Mouse (Mus musculus) splenic B cell, adult 2 months (primary cell): Measurements from ENCODE around the gene Dph6.
A peak's percentile ranks its signal among the peaks of the same experiment; 100 is the strongest.
"Not testable (repeated sequence)": the region's sequence is repeated elsewhere in the genome, so short reads cannot be mapped to it uniquely, and the experiment has no call there.

Source experiments
- DNase-seq: peaks from one replicate; pipeline ENCODE4 v3.0.0-alpha.2; 2011; ENCODE audit warnings: low read depth, low spot score
- H3K27me3 ChIP-seq: 2 replicates; pipeline ENCODE4 v1.6.1; 2012; ENCODE audit warnings: mild to moderate bottlenecking, low read length, moderate library complexity, mixed read lengths; ENCODE audit not compliant: control insufficient read depth, poor library complexity, insufficient read depth, severe bottlenecking
- H3K36me3 ChIP-seq: 2 replicates; pipeline ENCODE4 v1.6.1; 2012; ENCODE audit warnings: mild to moderate bottlenecking, low read length, moderate library complexity, mixed read lengths; ENCODE audit not compliant: control insufficient read depth, poor library complexity, insufficient read depth, severe bottlenecking

The Dph6 gene

GRCm38 (mm10) chr2:114610110-114610509, 44.7 kb downstream of the Dph6 start:
- peak; percentile 12 for DNase-seq
- Histone ChIP-seq H3K36me3 (no peaks in the 10 kb centered on the region), H3K27me3 (no peaks in the 10 kb centered on the region)

GRCm38 (mm10) chr2:114605202-114605601, 49.6 kb downstream of the Dph6 start:
- H3K27me3 ChIP-seq, DNase-seq, H3K36me3 ChIP-seq: not testable (repeated sequence)

GRCm38 (mm10) chr2:114601174-114601573, 53.6 kb downstream of the Dph6 start:
- peak; percentile 38 for DNase-seq
- no peaks in the 10 kb centered on the region for H3K27me3 ChIP-seq
- H3K36me3 ChIP-seq = no peaks in the 10 kb centered on the region

- H3K36me3 ChIP-seq = no peaks in the 10 kb centered on the region
- H3K27me3 ChIP-seq = no peaks in the 10 kb centered on the region
- DNase-seq = peak; percentile 6
Measured at GRCm38 (mm10) chr2:114599793-114600192, 55.0 kb downstream of the Dph6 start.

- no peak for DNase-seq
- H3K27me3 ChIP-seq = no peaks in the 10 kb centered on the region
- no peaks in the 10 kb centered on the region; the same call in 1 of the 2 replicates for H3K36me3 ChIP-seq
Measured at GRCm38 (mm10) chr2:114593393-114593792, 61.4 kb downstream of the Dph6 start.

GRCm38 (mm10) chr2:114580714-114581113, 74.0 kb downstream of the Dph6 start:
- H3K27me3 ChIP-seq = no peaks in the 10 kb centered on the region
- H3K36me3 ChIP-seq = no peaks in the 10 kb centered on the region
- DNase-seq = no peak

GRCm38 (mm10) chr2:114543000-114543622, 111.7 kb downstream of the Dph6 start:
- no peaks in the 10 kb centered on the region for H3K27me3 ChIP-seq
- no peak for DNase-seq

GRCm38 (mm10) chr2:114542325-114542724, 112.4 kb downstream of the Dph6 start:
- Histone ChIP-seq H3K27me3 (no peaks in the 10 kb centered on the region), H3K36me3 (no peaks in the 10 kb centered on the region)
- no peak for DNase-seq

More at GRCm38 (mm10) chr2:114543000-114543622, 111.7 kb downstream of the Dph6 start:
- H3K36me3 ChIP-seq = no peaks in the 10 kb centered on the region

- Histone ChIP-seq H3K27me3 (no peaks in the 10 kb centered on the region), H3K36me3 (no peaks in the 10 kb centered on the region)
- no peak for DNase-seq
Measured at GRCm38 (mm10) chr2:114540416-114540815, 114.3 kb downstream of the Dph6 start.

- no peaks in the 10 kb centered on the region for H3K27me3 ChIP-seq
- DNase-seq = no peak
- 0 out of 2 replicates have a peak, but pooled peaks cover 2% of the 10 kb centered on the region for H3K36me3 ChIP-seq
Measured at GRCm38 (mm10) chr2:114536032-114536431, 118.7 kb downstream of the Dph6 start.

GRCm38 (mm10) chr2:114531010-114531756, 123.6 kb downstream of the Dph6 start:
- no peaks in the 10 kb centered on the region for H3K27me3 ChIP-seq
- 0 out of 2 replicates have a peak, but pooled peaks cover 2% of the 10 kb centered on the region for H3K36me3 ChIP-seq
- no peak for DNase-seq

- Histone ChIP-seq H3K27me3 (no peaks in the 10 kb centered on the region), H3K36me3 (no peaks in the 10 kb centered on the region)
- DNase-seq = no peak
Measured at GRCm38 (mm10) chr2:114520414-114520813, 134.3 kb downstream of the Dph6 start.

GRCm38 (mm10) chr2:114519907-114520306, 134.9 kb downstream of the Dph6 start:
- DNase-seq = no peak
- Histone ChIP-seq H3K27me3 (no peaks in the 10 kb centered on the region), H3K36me3 (no peaks in the 10 kb centered on the region)

GRCm38 (mm10) chr2:114492398-114492797, 162.4 kb downstream of the Dph6 start:
- no peak for DNase-seq
- H3K27me3 ChIP-seq = no peaks in the 10 kb centered on the region
- no peaks in the 10 kb centered on the region for H3K36me3 ChIP-seq

GRCm38 (mm10) chr2:114491907-114492306, 162.9 kb downstream of the Dph6 start:
- H3K36me3 ChIP-seq = no peaks in the 10 kb centered on the region
- no peaks in the 10 kb centered on the region for H3K27me3 ChIP-seq
- no peak for DNase-seq
